Mouse (Mus musculus) heart, postnatal 0 days (tissue): ENCODE measurements around the gene Mark3. TPM values are rescaled to one million over a fixed set of nuclear protein-coding genes. Genes with fewer than 3 reads are reported as not detected.
A peak's percentile ranks its signal among the peaks of the same experiment; 100 is the strongest.

Experiments used
- ATAC-seq: fragments of 200-750 bp; cut with Nextera tagmentation; 2 replicates; pipeline ENCODE4 v1.8.0; 2017; ENCODE audit warnings: low read depth, moderate number of reproducible peaks, moderate library complexity; ENCODE audit not compliant: insufficient read depth
- DNase-seq: peaks from one replicate; pipeline ENCODE4 v3.0.0-alpha.2; 2016; ENCODE audit warnings: low spot score
- H3K27ac ChIP-seq: fragments of 300-500 bp; sonication (generic); 2 replicates; pipeline ENCODE4 v1.5.1; 2014; ENCODE audit warnings: low read depth, mild to moderate bottlenecking
- H3K27me3 ChIP-seq: fragments of 300-500 bp; sonication (generic); 2 replicates; pipeline ENCODE4 v1.6.1; 2014; ENCODE audit warnings: low read length, mixed read lengths; ENCODE audit not compliant: control insufficient read depth, insufficient read depth
- H3K36me3 ChIP-seq: fragments of 300-500 bp; sonication (generic); replicated peaks from 2 replicates; pipeline ENCODE4 v1.6.1; 2014; ENCODE audit warnings: low read length, mixed read lengths; ENCODE audit not compliant: control insufficient read depth, insufficient read depth
- H3K4me1 ChIP-seq: fragments of 300-500 bp; sonication (generic); 2 replicates; pipeline ENCODE4 v1.6.1; 2014; ENCODE audit warnings: antibody characterized with exemption; ENCODE audit not compliant: control insufficient read depth, insufficient read depth
- H3K4me2 ChIP-seq: fragments of 300-500 bp; sonication (generic); 2 replicates; pipeline ENCODE4 v1.6.1; 2014; ENCODE audit warnings: low read depth, mild to moderate bottlenecking, low read length, moderate library complexity
- H3K4me3 ChIP-seq: fragments of 300-500 bp; sonication (generic); 2 replicates; pipeline ENCODE4 v1.5.1; 2014; ENCODE audit warnings: low read depth, low read length
- H3K9ac ChIP-seq: fragments of 300-500 bp; sonication (generic); replicated peaks from 2 replicates; pipeline ENCODE4 v1.6.1; 2014; ENCODE audit warnings: low read depth, low read length, mixed read lengths
- H3K9me3 ChIP-seq: fragments of 300-500 bp; sonication (generic); replicated peaks from 2 replicates; pipeline ENCODE4 v1.6.1; 2016; ENCODE audit warnings: low read length; ENCODE audit not compliant: control insufficient read depth
- CTCF ChIP-seq: IDR thresholded peaks from 2 replicates; pipeline ENCODE4 v1.5.1; 2016; ENCODE audit warnings: antibody characterized with exemption, control low read depth, low read depth
- EP300 ChIP-seq: IDR thresholded peaks from 2 replicates; pipeline ENCODE4 v1.6.1; 2016; ENCODE audit warnings: antibody characterized with exemption, low read depth
- WGBS: fragments of 180-500 bp; shearing (Covaris S2); extraction: QIAGEN DNeasy Blood & Tissue Kit; methylation state at CpG from one replicate; pipeline ENCODE4 v1.1.7; 2014; 5-methylcytosine and 5-hydroxymethylcytosine counted together
- polyA plus RNA-seq: library from polyadenylated mRNA; unstranded; fragments of >200 nt; fragmentation: Nextera tagmentation; extraction: Ambion mirVana; gene quantifications from 2 replicates; pipeline ENCODE4 v1.2.1, GENCODE M21; 2015
- total RNA-seq: library from RNA; depleted of rRNA; stranded (reverse); fragments of >200 nt; gene quantifications from 2 replicates; pipeline ENCODE4 v1.2.3, GENCODE M21; 2014; ENCODE audit warnings: low replicate concordance

Mark3 gene
- total and polyA plus RNA-seq, 2 experiments from 2014 or later = 20.0 to 66.3 TPM

DNA sequence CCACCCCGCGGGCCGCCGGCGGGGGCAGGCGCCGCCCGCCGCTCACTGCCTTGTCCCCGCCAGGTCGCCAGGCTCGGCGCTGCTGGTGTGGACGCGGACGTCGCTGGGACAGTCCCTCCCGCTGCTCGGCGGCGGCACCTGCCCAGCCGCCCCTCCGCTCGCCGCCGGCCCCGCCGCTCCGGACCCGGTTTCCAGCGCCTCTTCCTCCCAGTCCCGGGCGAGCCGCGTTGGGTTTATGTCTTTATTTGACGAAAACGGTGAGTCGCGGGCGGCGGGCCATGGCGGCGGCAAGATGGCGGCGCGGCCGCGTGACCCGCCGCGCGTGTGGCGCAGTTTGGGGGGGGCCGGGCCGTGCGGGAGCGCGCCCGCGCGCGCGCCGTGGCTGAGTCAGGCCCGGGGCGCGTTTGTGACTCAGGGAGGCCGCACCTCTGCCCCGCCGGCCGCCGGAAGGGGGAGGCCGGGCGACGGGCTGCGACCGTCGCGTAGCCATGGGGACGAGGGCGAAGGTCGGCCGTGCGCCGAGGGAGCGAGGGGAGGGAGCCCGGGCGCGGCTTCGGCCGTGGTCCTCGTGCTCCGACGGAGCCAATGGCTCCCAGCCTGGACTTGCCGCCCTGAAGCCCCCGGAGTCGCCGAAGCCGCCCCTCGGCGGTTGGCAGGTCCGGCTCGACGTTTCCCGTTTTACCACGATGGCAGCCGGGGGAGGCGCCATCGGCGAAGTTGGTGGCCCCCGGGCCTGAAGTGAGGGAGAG, 35.9 kb upstream of the Mark3 start:
- H3K27ac ChIP-seq = peak overlapping the region; percentile 100
- H3K9me3 ChIP-seq = no peaks in the 10 kb centered on the region
- H3K27me3 ChIP-seq = no peaks in the 10 kb centered on the region
- H3K4me3 ChIP-seq = peak overlapping the region; percentile 91
- H3K4me1 ChIP-seq = peaks cover 22% of the 10 kb centered on the region
- peak; percentile 71 for ATAC-seq
- TF ChIP-seq CTCF (no peak), EP300 (no peak)
- H3K9ac ChIP-seq = peak overlapping the region; percentile 98
- H3K4me2 ChIP-seq = peak overlapping the region; percentile 77
- WGBS = under 1% methylated on average over 84 of the region's 111 CpGs
- peak; percentile 78 for DNase-seq
- peaks cover 41% of the 10 kb centered on the region for H3K36me3 ChIP-seq

DNA sequence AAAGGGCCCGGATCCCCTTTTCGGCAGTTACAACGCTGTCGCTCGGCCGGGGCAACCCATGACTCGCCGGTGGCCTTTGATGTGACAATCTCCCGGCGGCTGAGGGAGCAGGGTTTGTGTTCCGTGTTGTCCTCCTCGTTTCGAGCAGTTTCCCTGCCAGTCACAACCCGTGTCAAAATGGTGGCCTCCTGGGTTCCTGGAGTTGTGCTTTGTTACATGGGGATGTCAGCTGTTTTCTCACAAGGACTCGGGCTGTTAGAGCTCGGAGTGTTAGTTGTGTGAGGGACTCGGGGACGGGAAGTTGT, 35.3 kb upstream of the Mark3 start:
- H3K36me3 ChIP-seq = peaks cover 46% of the 10 kb centered on the region
- DNase-seq = no peak

DNA sequence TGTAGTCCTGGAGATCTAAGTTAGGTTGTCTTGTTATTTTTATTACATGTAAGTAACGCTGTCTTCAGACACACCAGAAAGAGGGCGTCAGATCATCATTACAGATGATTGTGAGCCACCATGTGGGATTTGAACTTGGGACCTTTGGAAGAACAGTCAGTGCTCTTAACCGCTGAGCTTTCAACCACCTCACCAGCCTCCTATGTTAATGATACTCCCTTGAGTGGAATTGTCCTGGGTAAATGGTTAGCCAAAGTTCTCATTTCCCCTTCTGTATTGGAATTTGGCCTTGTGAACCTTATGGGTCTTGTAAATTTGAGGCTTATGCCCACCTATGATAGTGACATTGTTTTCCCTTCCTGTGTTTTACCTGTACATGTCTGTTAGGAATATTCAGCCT, 27.3 kb upstream of the Mark3 start:
- H3K27ac ChIP-seq = no peak overlapping the region
- ATAC-seq (no peak), DNase-seq (no peak)
- H3K4me2 ChIP-seq = no peak overlapping the region
- 87% methylated on average over 3 of the region's 3 CpGs for WGBS
- no peaks in the 10 kb centered on the region for H3K27me3 ChIP-seq
- no peak overlapping the region for H3K9ac ChIP-seq
- H3K4me1 ChIP-seq = no peaks in the 10 kb centered on the region
- no peak overlapping the region for H3K4me3 ChIP-seq
- TF ChIP-seq CTCF (no peak), EP300 (no peak)
- H3K9me3 ChIP-seq = no peaks in the 10 kb centered on the region
- peaks cover 46% of the 10 kb centered on the region for H3K36me3 ChIP-seq

More for the DNA sequence above, 35.3 kb upstream of the Mark3 start:
- H3K9me3 ChIP-seq = no peaks in the 10 kb centered on the region
- peak overlapping the region; percentile 100 for H3K27ac ChIP-seq
- H3K4me2 ChIP-seq = peak overlapping the region; percentile 77
- peak overlapping the region; percentile 98 for H3K9ac ChIP-seq
- peaks cover 22% of the 10 kb centered on the region for H3K4me1 ChIP-seq
- H3K4me3 ChIP-seq = peak overlapping the region; percentile 91
- TF ChIP-seq EP300 (no peak), CTCF (no peak)
- ATAC-seq = no peak
- WGBS = under 1% methylated on average over 18 of the region's 18 CpGs
- no peaks in the 10 kb centered on the region for H3K27me3 ChIP-seq

DNA sequence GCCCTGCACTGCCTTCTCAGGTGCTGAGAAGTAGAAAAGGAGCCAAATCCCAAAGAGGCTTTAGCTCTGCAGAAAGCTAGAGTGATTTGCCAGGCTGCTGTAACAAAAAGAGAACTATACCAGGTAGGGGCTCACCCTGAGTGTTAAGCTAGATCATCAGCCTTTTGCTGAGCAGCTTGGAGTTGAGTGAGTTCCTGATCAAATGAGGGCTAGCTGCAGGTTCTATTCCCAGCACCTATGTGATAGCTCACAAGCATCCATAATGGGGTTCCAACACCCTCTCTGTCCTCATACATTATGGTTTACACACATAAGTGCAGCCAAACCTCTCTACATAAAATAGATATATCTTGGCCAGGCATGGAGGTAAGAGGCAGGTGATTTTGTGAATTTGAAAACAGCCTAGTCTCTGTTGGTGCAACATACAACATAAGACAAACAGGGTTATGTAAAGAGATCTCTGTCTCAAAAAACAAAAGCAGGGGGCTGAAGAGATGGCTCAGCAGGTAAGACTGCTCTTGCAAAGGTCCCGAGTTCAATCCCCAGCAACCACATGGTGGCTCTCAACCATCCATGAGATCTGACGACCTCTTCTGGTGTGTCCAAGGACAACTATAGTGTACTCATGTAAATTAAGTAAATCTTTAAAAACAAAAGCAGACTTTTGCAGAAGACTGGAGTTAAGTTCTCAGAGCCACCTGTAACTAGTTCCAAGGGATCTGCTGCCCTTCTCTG, 25.6 kb upstream of the Mark3 start:
- ATAC-seq (no peak), DNase-seq (no peak)
- no peak overlapping the region for H3K27ac ChIP-seq
- TF ChIP-seq EP300 = no peak
- TF ChIP-seq CTCF = no peak
- WGBS = 48% methylated on average over 2 of the region's 2 CpGs
- no peaks in the 10 kb centered on the region for H3K27me3 ChIP-seq
- H3K4me1 ChIP-seq = no peaks in the 10 kb centered on the region
- peaks cover 30% of the 10 kb centered on the region for H3K36me3 ChIP-seq
- H3K9ac ChIP-seq = no peak overlapping the region
- H3K9me3 ChIP-seq = no peaks in the 10 kb centered on the region
- H3K4me2 ChIP-seq = no peak overlapping the region
- no peak overlapping the region for H3K4me3 ChIP-seq

DNA sequence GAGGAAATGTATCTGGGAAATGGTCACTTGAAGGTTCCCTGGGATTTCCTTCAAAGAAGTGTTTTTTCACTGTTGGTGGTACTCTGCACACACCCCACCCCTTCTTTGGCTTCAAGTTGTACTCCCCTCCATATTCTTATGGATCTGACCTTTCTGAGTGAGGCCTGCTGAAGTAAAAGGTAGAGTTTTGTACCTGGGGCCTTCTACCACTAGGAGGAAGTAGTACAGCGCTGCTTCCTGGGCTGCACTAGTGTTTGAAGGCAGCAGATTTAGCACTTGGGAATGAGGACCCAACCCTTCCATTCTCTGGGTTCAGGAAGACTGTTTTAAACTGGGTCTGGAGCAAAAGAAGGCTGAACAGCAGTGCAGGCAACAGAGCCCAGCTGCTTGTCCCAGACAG, 23.6 kb upstream of the Mark3 start:
- ATAC-seq (no peak), DNase-seq (no peak)
- 69% methylated on average over 1 of the region's 1 CpGs for WGBS
- TF ChIP-seq EP300 (no peak), CTCF (peak; percentile 29; the same call in 1 of the 2 replicates)
- H3K9ac ChIP-seq = no peak overlapping the region
- H3K4me3 ChIP-seq = no peak overlapping the region
- H3K9me3 ChIP-seq = no peaks in the 10 kb centered on the region
- no peak overlapping the region for H3K4me2 ChIP-seq
- H3K4me1 ChIP-seq = no peaks in the 10 kb centered on the region
- no peaks in the 10 kb centered on the region for H3K27me3 ChIP-seq
- H3K27ac ChIP-seq = no peak overlapping the region
- H3K36me3 ChIP-seq = peaks cover 15% of the 10 kb centered on the region
